Mouse (Mus musculus) frontal cortex, postnatal 36 days (tissue): ENCODE results near the gene Cd4.

Experiments
- DNase-seq, 2 experiments: peaks; one replicate each; pipeline ENCODE4 v3.0.0; 2022; ENCODE audit warnings: low spot score in 2 of 2

Cd4 gene

GRCm38 (mm10) chr6:124885956-124886381, 2.1 kb downstream of the Cd4 start:
- no peak for DNase-seq

- DNase-seq: no peak
Observed at GRCm38 (mm10) chr6:124884714-124885500, 3.1 kb downstream of the Cd4 start.

GRCm38 (mm10) chr6:124883351-124883750, 4.7 kb downstream of the Cd4 start:
- no peak for DNase-seq

- no peak for DNase-seq
Observed at GRCm38 (mm10) chr6:124881821-124882220, 6.2 kb downstream of the Cd4 start.

- no peak for DNase-seq
Observed at GRCm38 (mm10) chr6:124879390-124879789, 8.6 kb downstream of the Cd4 start.

GRCm38 (mm10) chr6:124874348-124874747, 13.7 kb downstream of the Cd4 start:
- no peak for DNase-seq

GRCm38 (mm10) chr6:124866560-124866959, 21.5 kb downstream of the Cd4 start:
- no peak for DNase-seq

GRCm38 (mm10) chr6:124865766-124866362, 22.2 kb downstream of the Cd4 start:
- DNase-seq: no peak

GRCm38 (mm10) chr6:124863658-124864298, 24.2 kb downstream of the Cd4 start, which contains the start of gene Gpr162:
Gpr162 (minus strand) TSS chr6:124863983.
- DNase-seq: peak; percentile 73 to 75

GRCm38 (mm10) chr6:124863125-124863657, 24.8 kb downstream of the Cd4 start:
- DNase-seq: peak; percentile 16 to 34

GRCm38 (mm10) chr6:124862406-124863124, 25.5 kb downstream of the Cd4 start:
- peak; percentile 30 to 41 for DNase-seq

- no peak for DNase-seq
Observed at GRCm38 (mm10) chr6:124861802-124862201, 26.2 kb downstream of the Cd4 start.

- peak in 1 of 2 experiments; percentile 31 for DNase-seq
Observed at GRCm38 (mm10) chr6:124861266-124861665, 26.8 kb downstream of the Cd4 start.

- DNase-seq: peak in 1 of 2 experiments; percentile 29
Observed at GRCm38 (mm10) chr6:124860511-124860910, 27.5 kb downstream of the Cd4 start.

GRCm38 (mm10) chr6:124859725-124860124, 28.3 kb downstream of the Cd4 start:
- DNase-seq: peak; percentile 90 to 92

- no peak for DNase-seq
Observed at GRCm38 (mm10) chr6:124858561-124859318, 29.3 kb downstream of the Cd4 start.

- DNase-seq: peak; percentile 30 to 38
Observed at GRCm38 (mm10) chr6:124857840-124858530, 30.0 kb downstream of the Cd4 start.

GRCm38 (mm10) chr6:124856916-124857839, 30.8 kb downstream of the Cd4 start, which contains the start of gene P3h3:
P3h3 (minus strand) TSS chr6:124857752.
- DNase-seq: peak; percentile 84 to 87

- peak; percentile 42 to 56 for DNase-seq
Observed at GRCm38 (mm10) chr6:124856321-124856720, 31.7 kb downstream of the Cd4 start.
